Mouse (Mus musculus) gastrocnemius, postnatal 4 days (tissue): ENCODE measurements at regions not wholly inside any gene's neighbourhood (a gene's known extent, or its start where the extent isn't known, plus 50 kb on each side); places are given as distances from the start of the nearest gene placed in this dataset.
"Not testable (repeated sequence)": the region's sequence is repeated elsewhere in the genome, so short reads cannot be mapped to it uniquely, and the experiment has no call there.

ENCODE experiments used
- DNase-seq, 2 experiments: peaks; one replicate each; pipeline ENCODE4 v3.0.0; 2021 to 2022; ENCODE audit warnings: low spot score in 2 of 2, mixed read lengths in 2 of 2

- DNase-seq = no peak
These were observed 956.9 kb downstream of the Defb40 start for GRCm38 (mm10) chr8:18021196-18021595.

- DNase-seq = no peak
These were observed 970.5 kb downstream of the Defb40 start for GRCm38 (mm10) chr8:18007567-18007966.

- DNase-seq = no peak
These were observed 972.4 kb downstream of the Defb40 start for GRCm38 (mm10) chr8:18005660-18006059.

GRCm38 (mm10) chr8:18000750-18001149 lies 977.3 kb downstream of the Defb40 start:
- DNase-seq = no peak

GRCm38 (mm10) chr8:17984779-17985178 lies 993.3 kb downstream of the Defb40 start:
- DNase-seq = no peak

- DNase-seq = no peak
These were observed 1029.2 kb downstream of the Defb40 start for GRCm38 (mm10) chr8:17948848-17949247.

- no peak for DNase-seq
These were observed 1029.8 kb downstream of the Defb40 start for GRCm38 (mm10) chr8:17948053-17948834.

GRCm38 (mm10) chr8:17934696-17935095 lies 1043.4 kb downstream of the Defb40 start:
- no peak for DNase-seq

- no peak for DNase-seq
These were observed 1068.7 kb downstream of the Defb40 start for GRCm38 (mm10) chr8:17909316-17909715.

GRCm38 (mm10) chr8:17888598-17888997 lies 1089.5 kb downstream of the Defb40 start:
- not testable (repeated sequence) for DNase-seq

- DNase-seq = no peak
These were observed 1114.7 kb downstream of the Defb40 start for GRCm38 (mm10) chr8:17863388-17863787.
